Mouse (Mus musculus): Measurements from ENCODE around the gene Tex13c2. TPM values are rescaled to one million over a fixed set of nuclear protein-coding genes. Genes with fewer than 3 reads are reported as not detected.
A peak's percentile ranks its signal among the peaks of the same experiment; 100 is the strongest.

The Tex13c2 gene
- total and polyA plus RNA-seq, 3 experiments: not detected

DNA sequence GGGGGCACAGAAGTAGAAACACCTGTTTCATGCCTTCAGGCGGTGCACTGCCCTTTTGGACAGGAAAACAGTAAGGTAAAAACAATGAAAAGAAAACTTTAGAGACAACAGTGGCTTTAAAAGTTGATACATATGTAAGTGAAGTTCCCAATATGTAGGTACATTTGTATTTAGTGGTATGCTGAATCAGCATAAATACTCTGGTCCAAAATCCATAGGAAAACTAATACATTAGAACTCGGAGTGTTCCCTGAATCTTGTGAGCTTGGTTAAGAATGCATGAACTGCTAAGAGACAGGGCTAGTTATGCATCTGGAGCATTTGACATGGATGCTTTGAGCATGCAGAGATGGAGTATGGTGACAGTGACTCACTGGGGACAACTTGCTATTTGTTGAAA, 33.4 kb downstream of the Tex13c2 start:
- H3K27ac ChIP-seq (ENCODE audit: insufficient read depth, low read depth): no peak overlapping the region
- no peak overlapping the region for H3K9ac ChIP-seq (ENCODE audit: insufficient read depth, low read depth)
- H3K4me3 ChIP-seq (replicated peaks in 1 of 3; ENCODE audit: low read depth in 2 of 3, low read length in 2 of 3, poor library complexity in 1 of 3): no peak overlapping the region
- H3K79me2 ChIP-seq (replicated peaks; ENCODE audit: control insufficient read depth, extremely low read depth, insufficient read depth, poor library complexity, severe bottlenecking): no peaks in the 10 kb centered on the region
- no peaks in the 10 kb centered on the region for H3K4me1 ChIP-seq (ENCODE audit: control insufficient read depth in 1 of 2, insufficient read depth in 2 of 2)
- no peaks in the 10 kb centered on the region for H3K36me3 ChIP-seq (replicated peaks in 1 of 2; ENCODE audit: control insufficient read depth in 1 of 2, insufficient read depth in 1 of 2, low read length in 1 of 2)
- no peak for DNase-seq (ENCODE audit: extremely low read depth)
- dilution Hi-C loops (cut with MboI; ENCODE audit: extremely low pct_ligation_motif_present, extremely low pct_unique_long_range_greater_than_20kb, low sequenced_read_pairs): no loop called here
- no peak overlapping the region for H3K4me2 ChIP-seq (ENCODE audit: insufficient read depth, low read depth, poor library complexity, severe bottlenecking)
- TF ChIP-seq ZC3H11A (IDR thresholded peaks at IDR 0.05; ENCODE audit: low read depth, low read length) (no peak), POLR2AphosphoS2 (IDR thresholded peaks at IDR 0.05; ENCODE audit: low read depth, low read length) (no peak), SMC3 (IDR thresholded peaks at IDR 0.05; ENCODE audit: low read depth, low read length) (no peak), MAFK (IDR thresholded peaks at IDR 0.05; ENCODE audit: insufficient replicate concordance, low read length) (peak; percentile 71), CTCF (conservative IDR thresholded peaks at IDR 0.05 in 1 of 2, IDR thresholded peaks at IDR 0.05 in 1 of 2; ENCODE audit: low read depth in 2 of 2, low read length in 2 of 2) (no peak), IRF4 (IDR thresholded peaks at IDR 0.05; ENCODE audit: low read depth, low read length) (no peak), NELFE (IDR thresholded peaks at IDR 0.05; ENCODE audit: low read depth, low read length) (no peak), ZNF384 (IDR thresholded peaks at IDR 0.05; ENCODE audit: low read depth, low read length) (no peak)
- H3K27me3 ChIP-seq (replicated peaks): no peaks in the 10 kb centered on the region
- H3K9me3 ChIP-seq (replicated peaks; ENCODE audit: low read length): no peaks in the 10 kb centered on the region
- in situ Hi-C loops (cut with MboI; ENCODE audit: low pct_ligation_motif_present, low pct_unique_long_range_greater_than_20kb, low sequenced_read_pairs): loop anchor here (25.0 kb wide), 2 partner anchors 161 to 261 kb away; no protein-coding TSS in a partner anchor

DNA sequence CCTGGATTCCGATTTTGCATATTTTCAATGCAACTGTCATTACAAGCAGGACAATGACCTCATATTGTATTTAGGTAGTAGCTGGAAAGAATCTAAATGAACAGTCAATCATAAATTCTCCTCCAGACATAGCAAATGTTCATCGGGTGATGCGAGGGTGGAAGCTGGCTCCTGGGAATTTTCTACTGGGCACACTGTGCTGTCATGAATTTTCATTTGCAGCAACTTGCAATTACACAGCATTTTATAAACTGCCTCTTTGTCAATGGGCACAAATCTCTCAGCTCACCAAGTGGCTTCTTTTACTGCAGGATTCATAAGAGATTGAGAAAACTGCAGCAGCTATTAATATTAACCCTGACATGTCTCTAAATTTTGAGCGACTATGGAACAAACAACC, 41.2 kb downstream of the Tex13c2 start:
- TF ChIP-seq GABPA (IDR thresholded peaks at IDR 0.05; ENCODE audit: insufficient replicate concordance, low read depth, low read length) (no peak), USF1 (IDR thresholded peaks at IDR 0.05; ENCODE audit: low read depth, low read length) (no peak), ZC3H11A (IDR thresholded peaks at IDR 0.05; ENCODE audit: low read depth, low read length) (no peak), MEF2A (IDR thresholded peaks at IDR 0.05; ENCODE audit: borderline replicate concordance, low read depth, low read length) (no peak), PAX5 (IDR thresholded peaks at IDR 0.05; ENCODE audit: low read length) (no peak), JUND (conservative IDR thresholded peaks at IDR 0.05; ENCODE audit: low read depth, low read length) (no peak), MAX (IDR thresholded peaks at IDR 0.05; ENCODE audit: low read length) (no peak), TCF12 (IDR thresholded peaks at IDR 0.05; ENCODE audit: low read depth, low read length) (no peak), MAFK (IDR thresholded peaks at IDR 0.05; ENCODE audit: insufficient replicate concordance, low read length) (no peak), ELF1 (IDR thresholded peaks at IDR 0.05; ENCODE audit: low read depth, low read length) (no peak), NELFE (IDR thresholded peaks at IDR 0.05; ENCODE audit: low read depth, low read length) (no peak), CTCF (conservative IDR thresholded peaks at IDR 0.05 in 1 of 2, IDR thresholded peaks at IDR 0.05 in 1 of 2; ENCODE audit: low read depth in 2 of 2, low read length in 2 of 2) (no peak), HCFC1 (IDR thresholded peaks at IDR 0.05; ENCODE audit: low read depth, low read length) (no peak), TBP (conservative IDR thresholded peaks at IDR 0.05; ENCODE audit: low read depth, low read length) (no peak), SIN3A (IDR thresholded peaks at IDR 0.05; ENCODE audit: low read length) (no peak)
- Histone ChIP-seq H3K4me1 (ENCODE audit: control insufficient read depth in 1 of 2, insufficient read depth in 2 of 2) (no peaks in the 10 kb centered on the region), H3K79me2 (replicated peaks; ENCODE audit: control insufficient read depth, extremely low read depth, insufficient read depth, poor library complexity, severe bottlenecking) (no peaks in the 10 kb centered on the region), H3K4me3 (replicated peaks in 1 of 3; ENCODE audit: low read depth in 2 of 3, low read length in 2 of 3, poor library complexity in 1 of 3) (no peak overlapping the region), H3K9ac (ENCODE audit: insufficient read depth, low read depth) (no peak overlapping the region), H3K27ac (ENCODE audit: insufficient read depth, low read depth) (no peak overlapping the region), H3K4me2 (ENCODE audit: insufficient read depth, low read depth, poor library complexity, severe bottlenecking) (no peak overlapping the region), H3K36me3 (replicated peaks in 1 of 2; ENCODE audit: control insufficient read depth in 1 of 2, insufficient read depth in 1 of 2, low read length in 1 of 2) (no peaks in the 10 kb centered on the region), H3K27me3 (replicated peaks) (no peaks in the 10 kb centered on the region), H3K9me3 (replicated peaks; ENCODE audit: low read length) (no peaks in the 10 kb centered on the region)
- DNase-seq (ENCODE audit: extremely low read depth): no peak
- in situ Hi-C loops (cut with MboI; ENCODE audit: low pct_ligation_motif_present, low pct_unique_long_range_greater_than_20kb, low sequenced_read_pairs) (no loop called here), dilution Hi-C loops (cut with MboI; ENCODE audit: extremely low pct_ligation_motif_present, extremely low pct_unique_long_range_greater_than_20kb, low sequenced_read_pairs) (no loop called here)
